Mouse (Mus musculus) hindbrain, embryonic 11.5 days (tissue): ENCODE data around the gene Abhd2. TPM values are rescaled to one million over a fixed set of nuclear protein-coding genes. Genes with fewer than 3 reads are reported as not detected.
"Not testable (repeated sequence)": the region's sequence is repeated elsewhere in the genome, so short reads cannot be mapped to it uniquely, and the experiment has no call there.

Source experiments
- ATAC-seq: fragments of 200-750 bp; cut with Nextera tagmentation; 2 replicates; pipeline ENCODE4 v1.8.0; 2017; ENCODE audit warnings: mild to moderate bottlenecking, moderate TSS enrichment, moderate library complexity; ENCODE audit not compliant: low FRiP score
- DNase-seq: peaks from one replicate; pipeline ENCODE4 v3.0.0-alpha.2; 2015; ENCODE audit warnings: low spot score
- H3K27ac ChIP-seq: fragments of 300-500 bp; sonication (generic); 2 replicates; pipeline ENCODE4 v1.5.1; 2014; ENCODE audit warnings: mild to moderate bottlenecking, low read depth, low read length
- H3K27me3 ChIP-seq: fragments of 300-500 bp; sonication (generic); 2 replicates; pipeline ENCODE4 v1.6.1; 2014; ENCODE audit warnings: mild to moderate bottlenecking, low read length, moderate library complexity, mixed read lengths; ENCODE audit not compliant: control insufficient read depth, insufficient read depth
- H3K36me3 ChIP-seq: fragments of 300-500 bp; sonication (generic); 2 replicates; pipeline ENCODE4 v1.6.1; 2014; ENCODE audit warnings: mild to moderate bottlenecking, low read length, moderate library complexity, mixed read lengths; ENCODE audit not compliant: control insufficient read depth, insufficient read depth
- H3K4me1 ChIP-seq: fragments of 300-500 bp; sonication (generic); replicated peaks from 2 replicates; pipeline ENCODE4 v1.6.1; 2014; ENCODE audit warnings: low read length, mixed read lengths; ENCODE audit not compliant: control insufficient read depth, insufficient read depth
- H3K4me2 ChIP-seq: fragments of 300-500 bp; sonication (generic); replicated peaks from 2 replicates; pipeline ENCODE4 v1.6.1; 2014; ENCODE audit warnings: mild to moderate bottlenecking, low read depth, low read length
- H3K4me3 ChIP-seq: fragments of 300-500 bp; sonication (generic); 2 replicates; pipeline ENCODE4 v1.5.1; 2014; ENCODE audit warnings: low read depth, low read length
- H3K9ac ChIP-seq: fragments of 300-500 bp; sonication (generic); 2 replicates; pipeline ENCODE4 v1.6.1; 2014; ENCODE audit warnings: low read depth, low read length
- H3K9me3 ChIP-seq: fragments of 300-500 bp; sonication (generic); 2 replicates; pipeline ENCODE4 v1.6.1; 2016; ENCODE audit warnings: low read length; ENCODE audit not compliant: control insufficient read depth
- WGBS: fragments of 180-500 bp; shearing (Covaris S2); extraction: QIAGEN DNeasy Blood & Tissue Kit; methylation state at CpG from one replicate; pipeline ENCODE4 v1.1.7; 2014; 5-methylcytosine and 5-hydroxymethylcytosine counted together
- polyA plus RNA-seq: library from polyadenylated mRNA; unstranded; fragments of >200 nt; fragmentation: Nextera tagmentation; extraction: Ambion mirVana; gene quantifications from 2 replicates; pipeline ENCODE4 v1.2.1, GENCODE M21; 2014

Abhd2 gene
- polyA plus RNA-seq, 1 experiment from 2014 or later = 12.2 TPM

- not testable (repeated sequence) for H3K27me3 ChIP-seq, H3K4me1 ChIP-seq, H3K36me3 ChIP-seq, H3K27ac ChIP-seq, H3K9me3 ChIP-seq, DNase-seq, H3K9ac ChIP-seq, H3K4me2 ChIP-seq, ATAC-seq, H3K4me3 ChIP-seq
- WGBS = 88% methylated on average over 1 of the region's 1 CpGs
Observed at GRCm38 (mm10) chr7:79283671-79283941, 10.6 kb downstream of the Abhd2 start.

GRCm38 (mm10) chr7:79284160-79284888 is 11.3 kb downstream of the Abhd2 start:
- H3K36me3 ChIP-seq = no peaks in the 10 kb centered on the region
- H3K4me2 ChIP-seq = no peak overlapping the region
- no peaks in the 10 kb centered on the region for H3K9me3 ChIP-seq
- ATAC-seq (no peak), DNase-seq (no peak)
- WGBS = 79% methylated on average over 14 of the region's 14 CpGs
- no peak overlapping the region for H3K4me3 ChIP-seq
- H3K27ac ChIP-seq = no peak overlapping the region
- H3K27me3 ChIP-seq = no peaks in the 10 kb centered on the region
- no peak overlapping the region for H3K9ac ChIP-seq
- H3K4me1 ChIP-seq = no peaks in the 10 kb centered on the region

- Histone ChIP-seq H3K36me3 (no peaks in the 10 kb centered on the region), H3K9me3 (no peaks in the 10 kb centered on the region), H3K4me1 (no peaks in the 10 kb centered on the region), H3K27me3 (no peaks in the 10 kb centered on the region), H3K9ac (no peak overlapping the region), H3K4me2 (no peak overlapping the region), H3K27ac (no peak overlapping the region), H3K4me3 (no peak overlapping the region)
- DNase-seq (no peak), ATAC-seq (no peak)
- WGBS = 95% methylated on average over 8 of the region's 8 CpGs
Observed at GRCm38 (mm10) chr7:79284889-79285280, 11.9 kb downstream of the Abhd2 start.

GRCm38 (mm10) chr7:79285408-79285807 is 12.4 kb downstream of the Abhd2 start:
- Histone ChIP-seq H3K9me3 (no peaks in the 10 kb centered on the region), H3K4me2 (no peak overlapping the region), H3K4me1 (no peaks in the 10 kb centered on the region), H3K9ac (no peak overlapping the region), H3K27ac (no peak overlapping the region), H3K4me3 (no peak overlapping the region), H3K27me3 (no peaks in the 10 kb centered on the region), H3K36me3 (no peaks in the 10 kb centered on the region)
- no peak for ATAC-seq
- WGBS = 93% methylated on average over 13 of the region's 13 CpGs
- no peak for DNase-seq

- H3K27ac ChIP-seq = no peak overlapping the region
- no peak overlapping the region for H3K4me2 ChIP-seq
- H3K27me3 ChIP-seq = no peaks in the 10 kb centered on the region
- ATAC-seq (no peak), DNase-seq (no peak)
- H3K4me3 ChIP-seq = no peak overlapping the region
- H3K9me3 ChIP-seq = no peaks in the 10 kb centered on the region
- 95% methylated on average over 6 of the region's 6 CpGs for WGBS
- H3K36me3 ChIP-seq = no peaks in the 10 kb centered on the region
- no peak overlapping the region for H3K9ac ChIP-seq
- no peaks in the 10 kb centered on the region for H3K4me1 ChIP-seq
Observed at GRCm38 (mm10) chr7:79287226-79287625, 14.2 kb downstream of the Abhd2 start.

GRCm38 (mm10) chr7:79287928-79288327 is 14.9 kb downstream of the Abhd2 start:
- H3K9me3 ChIP-seq = no peaks in the 10 kb centered on the region
- H3K4me3 ChIP-seq = no peak overlapping the region
- ATAC-seq (no peak), DNase-seq (no peak)
- no peaks in the 10 kb centered on the region for H3K27me3 ChIP-seq
- no peak overlapping the region for H3K4me2 ChIP-seq
- H3K9ac ChIP-seq = no peak overlapping the region
- WGBS = 89% methylated on average over 8 of the region's 8 CpGs
- H3K4me1 ChIP-seq = no peaks in the 10 kb centered on the region
- no peaks in the 10 kb centered on the region for H3K36me3 ChIP-seq
- H3K27ac ChIP-seq = no peak overlapping the region

- over 99% methylated on average over 5 of the region's 5 CpGs for WGBS
- H3K27ac ChIP-seq = no peak overlapping the region
- ATAC-seq = no peak
- no peak overlapping the region for H3K4me2 ChIP-seq
- H3K27me3 ChIP-seq = no peaks in the 10 kb centered on the region
- H3K4me3 ChIP-seq = no peak overlapping the region
- H3K9me3 ChIP-seq = no peaks in the 10 kb centered on the region
- DNase-seq = no peak
- no peaks in the 10 kb centered on the region for H3K4me1 ChIP-seq
- no peak overlapping the region for H3K9ac ChIP-seq
- no peaks in the 10 kb centered on the region for H3K36me3 ChIP-seq
Observed at GRCm38 (mm10) chr7:79288422-79288821, 15.4 kb downstream of the Abhd2 start.

- 0 out of 2 replicates have a peak, but pooled peaks cover 2% of the 10 kb centered on the region for H3K4me1 ChIP-seq
- no peaks in the 10 kb centered on the region for H3K9me3 ChIP-seq
- DNase-seq = no peak
- ATAC-seq = no peak
- no peak overlapping the region for H3K9ac ChIP-seq
- no peak overlapping the region for H3K4me3 ChIP-seq
- H3K27ac ChIP-seq = no peak overlapping the region
- 0 out of 2 replicates have a peak, but pooled peaks cover 6% of the 10 kb centered on the region for H3K36me3 ChIP-seq
- H3K27me3 ChIP-seq = no peaks in the 10 kb centered on the region
- 64% methylated on average over 14 of the region's 14 CpGs for WGBS
- H3K4me2 ChIP-seq = no peak overlapping the region
Observed at GRCm38 (mm10) chr7:79293605-79294232, 20.7 kb downstream of the Abhd2 start.

- Histone ChIP-seq H3K27ac (no peak overlapping the region), H3K4me3 (no peak overlapping the region)
- 91% methylated on average over 13 of the region's 13 CpGs for WGBS
Observed at GRCm38 (mm10) chr7:79294449-79294980, 21.5 kb downstream of the Abhd2 start.

More at GRCm38 (mm10) chr7:79294449-79294980, 21.5 kb downstream of the Abhd2 start:
- Histone ChIP-seq H3K9ac (no peak overlapping the region), H3K4me1 (0 out of 2 replicates have a peak, but pooled peaks cover 2% of the 10 kb centered on the region), H3K36me3 (0 out of 2 replicates have a peak, but pooled peaks cover 6% of the 10 kb centered on the region), H3K9me3 (no peaks in the 10 kb centered on the region), H3K27me3 (no peaks in the 10 kb centered on the region), H3K4me2 (no peak overlapping the region)
- ATAC-seq = no peak
- no peak for DNase-seq
